Mouse (Mus musculus) left cerebral cortex, postnatal 14 days (tissue): ENCODE measurements around the gene Qrich2. TPM values are rescaled to one million over a fixed set of nuclear protein-coding genes. Genes with fewer than 3 reads are reported as not detected.

ENCODE experiments used
- DNase-seq, 2 experiments: peaks; one replicate each; pipeline ENCODE4 v3.0.0; 2021 to 2022; ENCODE audit warnings: low spot score in 2 of 2, mixed read lengths in 1 of 2
- intact Hi-C: fragments of 180-260 bp; cut with DNase I; formaldehyde crosslinking; loops from one replicate; pipeline ENCODE4 v1.15.1; 2025
- total RNA-seq, 2 experiments: library from RNA; stranded (reverse); gene quantifications; 2 replicates each; pipeline ENCODE4 v1.2.3; 2021

The Qrich2 gene
- total RNA-seq, 2 experiments from 2014 or later = not detected

DNA sequence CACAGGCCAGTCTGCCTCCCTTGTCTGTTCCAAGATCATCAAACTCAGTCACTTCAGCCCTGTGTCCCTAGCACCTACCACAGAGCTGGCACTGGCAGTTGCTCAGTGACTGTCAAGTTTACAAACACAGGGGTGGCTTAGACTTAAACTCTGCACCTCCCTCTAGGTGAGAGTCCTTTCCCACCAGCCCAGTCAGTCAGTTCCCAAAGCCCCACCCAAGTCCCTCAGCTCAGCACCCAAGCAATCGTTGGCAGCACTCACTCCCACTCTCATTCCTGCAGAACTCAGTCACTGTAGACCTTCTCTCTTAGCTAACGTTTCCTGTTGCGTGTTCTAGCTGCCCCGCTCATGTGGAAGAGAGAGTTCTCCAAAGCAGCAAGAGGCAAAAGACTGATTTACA lies 71.3 kb downstream of the Qrich2 start:
- no peak for DNase-seq
- intact Hi-C loops = no loop called here

Other genes with a start within 250 kb of the Qrich2 start
- under 1 TPM; 0.68 to 0.97 TPM for gene Evpl, start 228.2 kb downstream of the Qrich2 start, total RNA-seq
- 10 to 100 TPM; 52.0 to 56.4 TPM for gene Srp68, start 192.0 kb downstream of the Qrich2 start, total RNA-seq
- under 1 TPM in 1 of 2 experiments, not detected in 1; 0.18 TPM for gene Galr2, start 185.3 kb downstream of the Qrich2 start, total RNA-seq
- 100 to 1,000 TPM in 1 of 2 experiments, 10 to 100 TPM in 1; 92.7 to 115 TPM for gene Exoc7, start 159.0 kb downstream of the Qrich2 start, total RNA-seq
- 1 to 10 TPM; 4.2 to 5.5 TPM for gene Foxj1, start 130.8 kb downstream of the Qrich2 start, total RNA-seq
- 100 to 1,000 TPM; 228 to 235 TPM for gene Rnf157, start 53.2 kb downstream of the Qrich2 start, total RNA-seq
- 10 to 100 TPM; 30.1 to 32.0 TPM for gene Ubald2, start 32.1 kb downstream of the Qrich2 start, total RNA-seq
- gene Prpsap1, start 28.0 kb upstream of the Qrich2 start, total RNA-seq = 10 to 100 TPM; 70.6 to 82.9 TPM
- 1 to 10 TPM; 4.7 to 5.9 TPM for gene Sphk1, start 64.7 kb upstream of the Qrich2 start, total RNA-seq
- 100 to 1,000 TPM; 134 to 139 TPM for gene Ube2o, start 115.2 kb upstream of the Qrich2 start, total RNA-seq
- gene Aanat, start 120.2 kb upstream of the Qrich2 start, total RNA-seq = under 1 TPM; 0.34 to 0.35 TPM
- 1 to 10 TPM; 1.5 to 1.9 TPM for gene Rhbdf2, start 160.8 kb upstream of the Qrich2 start, total RNA-seq
- 1 to 10 TPM; 2.8 to 3.0 TPM for gene Prcd, start 187.3 kb upstream of the Qrich2 start, total RNA-seq
- 10 to 100 TPM; 26.7 to 34.7 TPM for gene Cygb, start 188.1 kb upstream of the Qrich2 start, total RNA-seq